Mouse (Mus musculus) natural killer cell, adult 2 months (primary cell): ENCODE results near the gene Sf3b2.
"Not testable (repeated sequence)": the region's sequence is repeated elsewhere in the genome, so short reads cannot be mapped to it uniquely, and the experiment has no call there.

Experiments
- DNase-seq, 2 experiments: peaks; one replicate each; pipeline ENCODE4 v3.0.0; 2022; ENCODE audit warnings: low spot score in 2 of 2

Gene Sf3b2

GRCm38 (mm10) chr19:5272801-5273733 is 22.2 kb downstream of the Sf3b2 start, which contains the start of gene Pacs1:
TSS of gene Pacs1 (minus strand) at chr19:5273119.
- DNase-seq, result peak; percentile 89 to 92

- DNase-seq, result no peak
Observed at GRCm38 (mm10) chr19:5272326-5272795, 22.9 kb downstream of the Sf3b2 start.

GRCm38 (mm10) chr19:5271430-5271829 is 23.8 kb downstream of the Sf3b2 start:
- DNase-seq, result no peak

GRCm38 (mm10) chr19:5269392-5269791 is 25.9 kb downstream of the Sf3b2 start:
- no peak for DNase-seq

GRCm38 (mm10) chr19:5268875-5269274 is 26.4 kb downstream of the Sf3b2 start:
- no peak for DNase-seq

- no peak for DNase-seq
Observed at GRCm38 (mm10) chr19:5268017-5268416, 27.2 kb downstream of the Sf3b2 start.

- no peak for DNase-seq
Observed at GRCm38 (mm10) chr19:5267015-5267414, 28.2 kb downstream of the Sf3b2 start.

GRCm38 (mm10) chr19:5257140-5257539 is 38.1 kb downstream of the Sf3b2 start:
- peak; percentile 54 to 67 for DNase-seq

- DNase-seq, result not testable (repeated sequence)
Observed at GRCm38 (mm10) chr19:5236981-5237380, 58.3 kb downstream of the Sf3b2 start.

GRCm38 (mm10) chr19:5232696-5233095 is 62.6 kb downstream of the Sf3b2 start:
- peak in 1 of 2 experiments; percentile 24 for DNase-seq

GRCm38 (mm10) chr19:5230110-5230509 is 65.1 kb downstream of the Sf3b2 start:
- DNase-seq, result no peak

- DNase-seq, result no peak
Observed at GRCm38 (mm10) chr19:5224624-5225023, 70.6 kb downstream of the Sf3b2 start.

GRCm38 (mm10) chr19:5224077-5224476 is 71.2 kb downstream of the Sf3b2 start:
- no peak for DNase-seq
